Mouse (Mus musculus): ENCODE data around the gene Zgpat. TPM values are rescaled to one million over a fixed set of nuclear protein-coding genes. Genes with fewer than 3 reads are reported as not detected.
A peak's percentile ranks its signal among the peaks of the same experiment; 100 is the strongest.

The Zgpat gene
- polyA plus RNA-seq, 1 experiment from 2014 or later = 54.6 TPM

DNA sequence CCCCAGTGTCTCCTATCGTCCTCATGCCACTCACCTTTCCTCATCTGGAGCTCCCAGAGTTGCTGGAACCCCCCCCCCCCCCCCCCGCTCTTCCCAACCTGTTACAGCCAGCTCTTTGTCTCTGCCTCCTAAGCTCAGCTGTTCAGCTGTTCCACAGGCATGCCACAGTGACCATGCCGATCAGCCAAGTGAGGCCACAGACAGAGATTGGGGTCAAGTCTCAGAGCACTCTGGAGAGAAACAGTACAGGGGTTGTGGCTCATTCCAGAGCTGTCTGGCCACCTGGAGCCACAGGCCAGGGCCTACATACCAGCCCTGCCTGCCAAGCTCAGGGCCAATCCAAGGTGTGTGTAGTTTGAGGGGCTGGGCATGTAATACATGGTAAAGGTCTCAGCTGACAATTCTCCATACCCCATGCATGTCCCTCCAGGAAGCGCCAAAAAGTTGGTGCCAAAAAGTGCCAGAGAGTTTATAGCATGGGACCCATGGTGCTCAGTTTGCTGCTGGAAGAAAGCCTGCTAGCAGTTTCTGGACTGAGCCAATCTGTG, 22.0 kb downstream of the Zgpat start:
- Histone ChIP-seq H3K36me3 (ENCODE audit: poor library complexity, severe bottlenecking) (peaks cover 72% of the 10 kb centered on the region), H3K9me3 (replicated peaks) (no peaks in the 10 kb centered on the region), H3K27me3 (no peaks in the 10 kb centered on the region), H3K4me1 (no peaks in the 10 kb centered on the region), H3K27ac (no peak overlapping the region), H3K4me2 (no peak overlapping the region), H3K9ac (no peak overlapping the region), H3K4me3 (no peak overlapping the region)
- ATAC-seq = no peak
- WGBS = 87% methylated on average over 2 of the region's 4 CpGs

DNA sequence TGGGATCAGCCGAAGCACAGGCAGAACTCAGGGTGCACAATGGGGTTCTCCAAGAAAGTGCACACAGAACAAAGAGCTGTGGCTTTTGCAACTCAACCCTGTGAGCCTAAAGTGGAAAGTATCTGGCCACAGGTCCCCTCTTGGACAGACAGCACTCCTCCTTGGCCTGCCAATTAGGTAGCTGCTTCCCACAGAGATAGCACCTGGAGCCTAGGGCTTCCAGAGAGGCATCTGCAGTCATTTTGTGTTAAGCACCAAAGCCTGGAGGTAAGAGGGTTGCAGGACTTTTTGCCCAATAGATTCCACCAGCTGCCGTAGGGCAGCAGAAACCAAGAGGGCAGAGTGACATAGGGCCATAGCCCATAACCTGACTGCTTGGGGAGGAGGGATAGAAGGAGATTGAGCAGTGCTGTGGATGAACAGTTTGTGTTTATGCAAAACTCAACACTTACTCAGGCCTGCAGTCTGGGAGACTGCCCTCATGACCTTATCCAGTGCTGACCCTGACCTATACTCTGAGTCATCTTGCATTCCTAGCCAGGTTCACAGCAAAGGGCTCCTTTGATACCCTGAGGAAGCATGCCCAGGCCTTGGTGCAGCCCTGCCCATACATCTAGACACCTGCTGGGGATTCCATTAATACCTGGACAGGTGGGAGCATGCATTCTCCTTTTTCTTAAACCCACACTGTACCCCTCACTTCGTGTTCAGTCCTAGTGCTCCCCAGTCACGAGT, 25.6 kb downstream of the Zgpat start:
- no peak overlapping the region for H3K9ac ChIP-seq
- H3K9me3 ChIP-seq (replicated peaks) = no peaks in the 10 kb centered on the region
- no peak overlapping the region for H3K4me3 ChIP-seq
- H3K27me3 ChIP-seq = no peaks in the 10 kb centered on the region
- H3K4me1 ChIP-seq = no peaks in the 10 kb centered on the region
- no peak overlapping the region for H3K4me2 ChIP-seq
- H3K27ac ChIP-seq = no peak overlapping the region
- no peak for ATAC-seq
- H3K36me3 ChIP-seq (ENCODE audit: poor library complexity, severe bottlenecking) = peaks cover 42% of the 10 kb centered on the region
- WGBS = 83% methylated on average over 4 of the region's 4 CpGs

DNA sequence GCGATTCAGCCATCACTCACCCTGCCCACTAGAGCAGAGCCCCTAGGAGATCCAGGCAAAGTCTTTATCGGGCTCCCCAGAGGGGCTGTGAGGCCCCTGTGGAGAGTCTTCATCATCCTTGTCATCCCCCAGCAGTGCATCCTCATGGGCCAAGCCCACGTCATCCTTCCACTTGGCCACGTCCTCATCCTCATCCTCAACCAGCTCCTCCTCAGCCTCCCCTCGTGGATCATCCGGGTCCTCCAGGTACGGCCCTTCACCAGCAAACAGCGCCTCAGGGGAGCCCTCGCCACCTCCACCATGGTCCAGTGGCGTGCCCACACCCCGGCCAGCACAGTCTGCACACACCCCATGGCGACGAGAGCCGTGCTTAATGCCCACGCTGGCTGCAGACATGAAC, 26.3 kb downstream of the Zgpat start:
- no peak overlapping the region for H3K9ac ChIP-seq
- H3K36me3 ChIP-seq (ENCODE audit: poor library complexity, severe bottlenecking) = peaks cover 38% of the 10 kb centered on the region
- no peaks in the 10 kb centered on the region for H3K4me1 ChIP-seq
- H3K9me3 ChIP-seq (replicated peaks) = no peaks in the 10 kb centered on the region
- no peak overlapping the region for H3K4me3 ChIP-seq
- H3K4me2 ChIP-seq = no peak overlapping the region
- 87% methylated on average over 15 of the region's 15 CpGs for WGBS
- ATAC-seq = 0 out of 2 replicates have a peak, but pooled peaks have one; percentile 33
- no peak overlapping the region for H3K27ac ChIP-seq
- no peaks in the 10 kb centered on the region for H3K27me3 ChIP-seq

DNA sequence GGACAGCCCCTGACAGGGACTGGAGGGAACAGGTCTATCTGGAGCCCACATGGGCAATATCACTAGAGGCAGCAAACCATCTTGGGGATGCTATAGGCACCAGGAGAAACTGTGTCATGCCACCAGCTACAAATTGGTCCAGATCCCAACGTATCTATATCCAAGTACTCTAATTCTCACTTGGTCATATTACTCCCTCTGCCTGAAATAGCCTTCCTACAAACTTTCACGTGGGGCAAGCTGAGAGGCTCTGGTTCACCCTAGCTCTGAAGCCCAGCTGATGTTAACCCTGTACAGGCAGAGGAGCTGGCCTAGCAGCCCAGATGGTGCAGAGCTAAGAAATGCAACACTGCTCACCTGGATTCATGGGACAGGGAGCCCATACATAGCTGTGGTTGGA, 26.8 kb downstream of the Zgpat start:
- no peaks in the 10 kb centered on the region for H3K9me3 ChIP-seq (replicated peaks)
- H3K4me3 ChIP-seq = no peak overlapping the region
- H3K36me3 ChIP-seq (ENCODE audit: poor library complexity, severe bottlenecking) = peaks cover 33% of the 10 kb centered on the region
- WGBS = 77% methylated on average over 2 of the region's 2 CpGs
- no peak overlapping the region for H3K9ac ChIP-seq
- no peak overlapping the region for H3K27ac ChIP-seq
- H3K4me1 ChIP-seq = no peaks in the 10 kb centered on the region
- ATAC-seq = no peak
- H3K4me2 ChIP-seq = no peak overlapping the region
- no peaks in the 10 kb centered on the region for H3K27me3 ChIP-seq

DNA sequence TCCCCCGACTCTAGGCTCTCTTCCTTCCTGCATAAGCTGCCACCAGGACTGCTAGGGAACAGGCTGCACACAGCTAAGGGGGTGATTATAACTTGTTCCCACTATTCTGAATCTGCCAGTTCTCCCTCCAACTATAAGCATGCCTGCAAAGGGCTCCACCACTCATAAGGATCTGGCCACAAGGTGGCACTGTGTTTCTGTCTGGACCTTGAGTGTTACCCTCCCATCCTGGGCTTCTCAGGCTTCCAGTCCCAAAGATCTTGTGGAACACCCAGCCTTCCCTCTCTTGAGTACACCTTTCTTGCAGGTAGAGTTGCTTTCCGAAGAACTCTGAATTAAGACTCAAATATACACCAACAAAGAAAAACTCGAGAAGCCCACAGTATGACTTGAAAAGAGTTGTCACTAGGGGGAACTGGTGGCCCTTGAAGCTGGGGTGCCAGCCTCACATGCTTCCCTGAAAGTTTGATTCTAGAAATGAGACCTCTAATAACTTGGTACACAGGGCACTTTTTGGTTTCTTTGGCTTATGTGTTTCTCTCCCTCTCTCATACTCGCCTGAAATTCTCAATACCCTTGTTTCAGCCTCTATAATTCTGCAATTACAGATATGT, 28.0 kb downstream of the Zgpat start:
- Histone ChIP-seq H3K27me3 (no peaks in the 10 kb centered on the region), H3K4me3 (no peak overlapping the region), H3K9ac (no peak overlapping the region), H3K9me3 (replicated peaks) (no peaks in the 10 kb centered on the region), H3K36me3 (ENCODE audit: poor library complexity, severe bottlenecking) (peaks cover 25% of the 10 kb centered on the region), H3K4me2 (no peak overlapping the region), H3K4me1 (no peaks in the 10 kb centered on the region), H3K27ac (no peak overlapping the region)
- ATAC-seq = peak; percentile 77; the same call in 1 of the 2 replicates
- WGBS = 40% methylated on average over 4 of the region's 4 CpGs

DNA sequence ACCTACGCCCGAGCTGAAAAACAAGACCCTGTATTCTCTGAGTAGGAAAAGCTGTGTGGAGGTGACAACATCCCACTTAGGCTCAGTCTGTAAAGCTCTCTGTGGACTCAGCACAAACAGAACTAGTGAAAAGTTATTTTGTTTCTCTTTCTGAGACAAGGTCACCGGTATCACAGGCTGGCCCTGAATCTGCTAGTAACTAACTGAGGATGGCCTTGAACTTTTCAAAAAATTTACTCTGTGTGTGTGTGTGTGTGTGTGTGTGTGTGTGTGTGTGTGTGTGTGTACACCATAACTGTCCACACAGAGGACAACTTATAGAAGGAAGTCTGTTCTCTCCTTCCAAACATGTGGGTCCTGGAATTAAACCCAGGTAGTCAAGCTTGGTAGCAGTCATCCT, 29.4 kb downstream of the Zgpat start:
- no peak for ATAC-seq
- WGBS = 90% methylated on average over 3 of the region's 3 CpGs

DNA sequence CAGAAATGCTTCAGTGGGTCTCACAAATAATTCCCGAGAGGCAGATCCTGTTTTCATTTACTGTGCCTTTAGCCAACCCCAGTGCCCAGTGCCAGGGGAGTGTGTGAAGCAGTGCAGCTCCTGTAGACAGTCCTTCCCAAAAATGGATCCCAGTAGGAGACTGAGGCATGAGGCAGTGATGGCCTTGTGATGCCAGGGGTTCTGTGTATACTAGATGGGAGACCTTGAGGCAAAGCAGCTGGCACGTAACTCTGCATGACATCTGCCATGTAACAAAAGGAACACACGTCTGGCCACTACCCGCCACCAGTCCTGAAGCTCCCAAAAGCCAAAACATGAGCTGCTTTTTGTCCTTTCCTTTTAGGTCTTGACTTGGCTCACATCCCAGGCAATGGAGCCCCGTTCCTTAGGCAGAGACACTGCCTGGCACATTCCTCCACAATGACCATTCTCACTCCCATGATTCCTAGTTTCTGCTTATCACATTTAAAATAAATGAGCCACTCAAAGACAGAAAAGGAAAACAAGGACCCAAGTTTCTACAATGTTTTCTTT, 32.6 kb downstream of the Zgpat start:
- H3K36me3 ChIP-seq (ENCODE audit: poor library complexity, severe bottlenecking) = peaks cover 2% of the 10 kb centered on the region; the same call in 1 of the 2 replicates
- no peak overlapping the region for H3K4me2 ChIP-seq
- H3K9me3 ChIP-seq (replicated peaks) = no peaks in the 10 kb centered on the region
- H3K9ac ChIP-seq = no peak overlapping the region
- 67% methylated on average over 5 of the region's 5 CpGs for WGBS
- ATAC-seq = no peak
- H3K27me3 ChIP-seq = no peaks in the 10 kb centered on the region
- H3K4me3 ChIP-seq = no peak overlapping the region
- no peak overlapping the region for H3K27ac ChIP-seq
- H3K4me1 ChIP-seq = no peaks in the 10 kb centered on the region

More for the DNA sequence above, 29.4 kb downstream of the Zgpat start:
- no peak overlapping the region for H3K4me2 ChIP-seq
- no peak overlapping the region for H3K9ac ChIP-seq
- H3K4me1 ChIP-seq = no peaks in the 10 kb centered on the region
- peaks cover 25% of the 10 kb centered on the region for H3K36me3 ChIP-seq (ENCODE audit: poor library complexity, severe bottlenecking)
- no peak overlapping the region for H3K4me3 ChIP-seq
- no peaks in the 10 kb centered on the region for H3K9me3 ChIP-seq (replicated peaks)
- no peaks in the 10 kb centered on the region for H3K27me3 ChIP-seq
- no peak overlapping the region for H3K27ac ChIP-seq

DNA sequence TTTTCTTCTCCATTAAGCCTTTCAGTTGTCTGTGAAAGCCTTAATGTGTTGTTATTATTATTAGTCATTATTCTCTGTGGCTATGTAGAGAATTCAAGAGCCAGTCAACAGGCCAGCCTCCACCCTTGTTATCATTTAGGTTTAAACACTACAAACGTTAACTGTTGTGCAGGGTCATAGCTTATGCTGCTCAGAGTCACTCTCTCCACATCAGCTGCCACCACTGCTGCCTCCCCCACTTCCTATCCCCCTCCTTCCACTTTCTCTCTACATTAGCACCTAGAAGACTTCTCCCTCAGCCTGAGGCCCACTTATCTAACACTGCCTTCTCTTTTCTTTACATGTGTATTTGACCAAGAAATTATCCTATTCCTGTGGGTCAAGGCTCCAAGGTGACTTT, 36.8 kb downstream of the Zgpat start:
- H3K9me3 ChIP-seq (replicated peaks) = no peaks in the 10 kb centered on the region
- no peak overlapping the region for H3K4me3 ChIP-seq
- 45% methylated on average over 1 of the region's 1 CpGs for WGBS
- H3K9ac ChIP-seq = no peak overlapping the region
- H3K27me3 ChIP-seq = no peaks in the 10 kb centered on the region
- ATAC-seq = no peak
- no peak overlapping the region for H3K27ac ChIP-seq
- no peak overlapping the region for H3K4me2 ChIP-seq
- no peaks in the 10 kb centered on the region for H3K4me1 ChIP-seq
- H3K36me3 ChIP-seq (ENCODE audit: poor library complexity, severe bottlenecking) = no peaks in the 10 kb centered on the region

DNA sequence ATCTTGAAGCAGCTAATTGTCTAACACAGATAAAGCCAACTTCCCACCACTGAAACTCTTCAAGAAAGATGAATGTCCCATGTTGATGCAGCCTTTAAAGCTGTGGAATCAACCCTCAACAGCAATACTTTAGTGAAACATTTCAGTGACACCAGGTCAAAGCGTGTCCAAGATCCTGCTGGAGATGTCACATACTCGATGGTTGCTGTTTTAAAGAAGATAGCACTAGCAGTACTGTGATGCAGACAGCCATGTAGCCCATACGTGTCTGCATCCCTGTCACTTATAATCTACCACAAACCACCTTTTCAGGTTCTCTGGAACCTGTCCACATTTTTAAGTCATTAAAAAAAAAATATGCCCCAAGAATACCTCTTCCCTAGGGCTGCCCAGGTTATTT, 39.0 kb downstream of the Zgpat start:
- H3K27me3 ChIP-seq = no peaks in the 10 kb centered on the region
- no peak overlapping the region for H3K9ac ChIP-seq
- H3K4me2 ChIP-seq = no peak overlapping the region
- no peak for ATAC-seq
- no peak overlapping the region for H3K4me3 ChIP-seq
- H3K9me3 ChIP-seq (replicated peaks) = no peaks in the 10 kb centered on the region
- WGBS = 94% methylated on average over 3 of the region's 3 CpGs
- no peaks in the 10 kb centered on the region for H3K4me1 ChIP-seq
- no peak overlapping the region for H3K27ac ChIP-seq
- H3K36me3 ChIP-seq (ENCODE audit: poor library complexity, severe bottlenecking) = no peaks in the 10 kb centered on the region

DNA sequence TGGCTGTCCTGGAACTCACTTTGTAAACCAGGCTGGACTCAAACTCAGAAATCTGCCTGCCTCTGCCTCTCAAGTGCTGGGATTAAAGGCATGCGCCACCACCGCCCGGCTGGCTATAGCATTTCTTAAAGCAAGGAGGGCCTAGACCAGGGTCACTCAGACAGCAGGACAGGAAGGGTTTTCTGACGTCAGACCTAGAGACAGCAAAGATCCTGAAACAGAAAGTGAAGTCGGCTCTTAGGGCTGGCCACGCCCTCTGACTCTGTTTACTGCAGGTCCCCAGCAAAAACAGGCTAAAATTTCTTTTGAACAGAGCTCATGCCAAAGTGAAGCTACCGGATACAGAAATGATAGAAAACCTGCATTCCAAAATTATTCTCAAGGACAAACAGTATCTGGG, 44.9 kb downstream of the Zgpat start:
- Histone ChIP-seq H3K4me1 (no peaks in the 10 kb centered on the region), H3K36me3 (ENCODE audit: poor library complexity, severe bottlenecking) (no peaks in the 10 kb centered on the region), H3K9ac (no peak overlapping the region), H3K27ac (no peak overlapping the region), H3K27me3 (no peaks in the 10 kb centered on the region), H3K4me2 (no peak overlapping the region), H3K9me3 (replicated peaks) (no peaks in the 10 kb centered on the region), H3K4me3 (no peak overlapping the region)
- ATAC-seq = no peak
- 86% methylated on average over 7 of the region's 7 CpGs for WGBS

DNA sequence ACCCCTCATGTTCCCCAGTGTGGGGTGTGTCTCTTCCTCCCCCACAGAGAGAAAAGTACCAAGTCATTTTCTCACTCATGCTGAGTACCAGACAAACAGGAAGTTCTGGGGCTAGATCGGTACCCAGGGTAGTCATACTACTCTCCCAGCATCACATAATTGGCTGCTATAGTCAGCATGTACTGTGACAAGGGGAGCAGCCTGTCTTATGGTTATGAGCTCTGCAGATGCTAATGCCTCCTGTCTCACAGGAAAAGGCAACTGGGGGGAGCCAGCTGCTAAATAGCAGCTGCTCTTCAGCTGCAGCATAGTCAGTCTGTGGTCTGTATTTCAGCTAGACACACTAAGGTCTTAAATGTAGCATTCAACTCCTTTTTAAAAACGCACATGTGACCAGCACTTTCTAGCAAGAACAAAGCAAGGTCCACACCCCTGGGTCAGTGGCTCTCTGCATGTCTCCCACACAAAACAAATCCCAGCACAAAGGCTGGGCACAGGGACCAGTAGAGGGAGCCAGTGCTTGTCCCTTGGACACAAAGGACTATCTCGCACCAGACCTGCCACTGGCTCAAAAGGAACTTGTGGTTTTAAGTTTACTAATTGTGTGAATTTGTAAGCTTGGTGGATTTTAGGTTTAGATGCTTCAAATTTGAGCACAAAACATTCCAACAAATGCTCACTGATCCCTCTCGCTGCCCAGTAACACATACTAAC, 46.2 kb downstream of the Zgpat start:
- Histone ChIP-seq H3K9ac (0 out of 2 replicates have a peak overlapping the region, but pooled peaks have one; percentile 18), H3K27ac (peak overlapping the region; percentile 69; the same call in 1 of the 2 replicates), H3K4me1 (no peaks in the 10 kb centered on the region), H3K4me2 (no peak overlapping the region), H3K4me3 (no peak overlapping the region), H3K36me3 (ENCODE audit: poor library complexity, severe bottlenecking) (no peaks in the 10 kb centered on the region), H3K9me3 (replicated peaks) (no peaks in the 10 kb centered on the region), H3K27me3 (no peaks in the 10 kb centered on the region)
- 31% methylated on average over 4 of the region's 4 CpGs for whole genome bisulfite sequencing
- peak; percentile 80 for ATAC-seq

DNA sequence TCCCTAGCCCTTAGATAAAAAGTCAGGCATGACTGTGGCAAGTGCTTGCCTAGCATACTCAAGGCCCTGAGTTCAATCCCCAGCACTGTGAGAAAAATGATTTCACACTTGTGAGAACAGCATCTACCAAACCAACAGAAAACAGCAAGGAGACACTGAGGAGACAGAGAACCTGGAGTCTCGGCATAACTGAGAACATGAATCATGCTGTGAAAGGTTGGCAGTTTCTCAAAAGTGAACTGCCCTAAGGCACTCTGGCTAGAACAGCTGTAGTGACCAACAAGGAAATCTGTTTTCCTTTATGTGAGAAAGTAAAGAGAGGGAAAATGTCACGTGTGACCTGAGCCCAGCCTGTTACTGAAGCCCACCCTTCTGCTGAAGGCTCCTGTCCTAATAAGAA, 48.4 kb downstream of the Zgpat start:
- no peaks in the 10 kb centered on the region for H3K36me3 ChIP-seq (ENCODE audit: poor library complexity, severe bottlenecking)
- no peak overlapping the region for H3K4me2 ChIP-seq
- no peaks in the 10 kb centered on the region for H3K4me1 ChIP-seq
- no peak overlapping the region for H3K4me3 ChIP-seq
- no peaks in the 10 kb centered on the region for H3K9me3 ChIP-seq (replicated peaks)
- no peak overlapping the region for H3K9ac ChIP-seq
- ATAC-seq = no peak
- no peak overlapping the region for H3K27ac ChIP-seq
- H3K27me3 ChIP-seq = no peaks in the 10 kb centered on the region
- 54% methylated on average over 2 of the region's 2 CpGs for WGBS
